Mouse (Mus musculus) central nervous system, embryonic 18 days (tissue): ENCODE measurements around the gene Teddm1b. TPM values are rescaled to one million over a fixed set of nuclear protein-coding genes. Genes with fewer than 3 reads are reported as not detected.

Experiments used
- polyA plus RNA-seq: library from polyadenylated mRNA; depleted of rRNA; stranded (reverse); fragments of >200 nt; gene quantifications from 2 replicates; pipeline ENCODE4 v1.2.3, GENCODE M21; 2012; rRNA removed

Teddm1b gene
- polyA plus RNA-seq, result 0.01 TPM in 1 of 2 replicates, not detected in the other

DNA sequence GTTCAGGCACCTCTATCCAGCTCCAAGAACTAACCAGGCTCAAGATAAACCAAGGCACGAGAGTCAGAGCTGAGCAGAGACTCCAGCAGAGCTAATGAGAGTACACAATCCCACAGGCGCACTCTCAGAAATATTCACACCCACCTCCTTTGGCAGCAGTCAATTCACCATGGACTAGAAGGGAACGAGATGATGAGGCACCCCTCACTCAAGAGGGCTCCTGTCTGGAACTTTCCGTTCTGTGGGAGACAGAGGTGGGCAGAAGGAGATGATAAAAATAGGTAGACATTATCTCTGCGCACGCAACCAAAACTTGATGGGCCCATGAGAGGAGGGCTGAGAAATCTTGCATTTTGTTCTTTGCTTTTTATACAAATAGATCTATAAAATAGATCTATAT is at the start of gene Teddm1b:
Teddm1b (plus strand) TSS at position 301 of the 400 bp plus-strand sequence.

DNA sequence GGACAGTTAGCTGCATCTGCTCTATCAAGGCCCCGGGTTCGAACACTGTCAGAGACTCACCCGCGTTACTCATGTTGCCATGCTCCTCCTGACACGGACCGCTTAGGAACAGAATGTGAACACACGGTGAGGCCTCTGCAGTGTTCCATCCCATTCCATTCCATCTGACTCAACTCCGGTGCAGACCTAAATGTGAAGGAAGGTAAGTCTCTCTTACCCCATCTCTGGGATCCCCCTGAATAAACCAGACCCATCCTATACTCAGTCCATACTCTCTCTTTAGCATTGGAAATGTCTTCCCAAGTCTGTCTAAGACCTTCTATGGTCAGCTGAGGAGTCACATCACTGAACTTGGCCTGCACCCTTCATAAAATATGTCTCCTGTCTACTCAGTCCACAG is 30.1 kb upstream of the Teddm1b start, which contains the start of gene Rgsl1:
Rgsl1 (minus strand) TSS at position 101 of the 400 bp plus-strand sequence.

GRCm38 (mm10) chr1:153891442-153891841 is 17.3 kb downstream of the Teddm1b start, which contains the start of gene Teddm1a:
Gene Teddm1a (plus strand): TSS chr1:153891742.

GRCm38 (mm10) chr1:153899731-153900380 is 25.7 kb downstream of the Teddm1b start, which contains the start of the genes Glul and Teddm2:
Gene Glul (plus strand): TSS chr1:153899944.
Gene Teddm2 (minus strand): TSS chr1:153900228.

Other genes with a start within 250 kb of the Teddm1b start
- 34.3 and 39.1 TPM in 2 replicates for gene Rgs8, start 221.3 kb upstream of the Teddm1b start, polyA plus RNA-seq
- 17.6 and 18.9 TPM in 2 replicates for gene Rgs16, start 134.0 kb upstream of the Teddm1b start, polyA plus RNA-seq
- 57.5 and 61.0 TPM in 2 replicates for gene Rnasel, start 124.9 kb upstream of the Teddm1b start, polyA plus RNA-seq
- 1.5 TPM in 2 replicates for gene Rgsl1, start 30.2 kb upstream of the Teddm1b start, polyA plus RNA-seq
- 0.04 TPM in 1 of 2 replicates, not detected in the other for gene Teddm1a, start 17.4 kb downstream of the Teddm1b start, polyA plus RNA-seq
- 210 and 229 TPM in 2 replicates for gene Glul, start 25.6 kb downstream of the Teddm1b start, polyA plus RNA-seq
- gene Teddm2, start 25.9 kb downstream of the Teddm1b start, polyA plus RNA-seq, result 2.1 and 2.2 TPM in 2 replicates